Mouse (Mus musculus): ENCODE data around the gene Atg4b. TPM values are rescaled to one million over a fixed set of nuclear protein-coding genes. Genes with fewer than 3 reads are reported as not detected.

Gene Atg4b
- total RNA-seq, 2 experiments from 2014 or later, result 57.9 to 116 TPM

Other genes starting within 250 kb of the Atg4b start
- gene Farp2, start 239.4 kb upstream of the Atg4b start, total RNA-seq (2014; fragmentation: Nextera tagmentation), result 3.0 and 8.4 TPM in 2 replicates
- gene Farp2, start 239.4 kb upstream of the Atg4b start, total RNA-seq (2017), result 2.0 and 2.2 TPM in 2 replicates
- 63.5 and 82.3 TPM in 2 replicates for gene Stk25, start 92.8 kb upstream of the Atg4b start, total RNA-seq (2014; fragmentation: Nextera tagmentation)
- 50.4 and 60.8 TPM in 2 replicates for gene Stk25, start 92.8 kb upstream of the Atg4b start, total RNA-seq (2017)
- gene Bok, start 65.8 kb upstream of the Atg4b start, total RNA-seq (2014; fragmentation: Nextera tagmentation), result not detected in 2 replicates
- not detected in 2 replicates for gene Bok, start 65.8 kb upstream of the Atg4b start, total RNA-seq (2017)
- gene Thap4, start 3.4 kb downstream of the Atg4b start, total RNA-seq (2014; fragmentation: Nextera tagmentation), result 23.6 and 35.0 TPM in 2 replicates
- gene Thap4, start 3.4 kb downstream of the Atg4b start, total RNA-seq (2017), result 16.5 and 30.0 TPM in 2 replicates
- gene Dtymk, start 50.4 kb downstream of the Atg4b start, total RNA-seq (2014; fragmentation: Nextera tagmentation), result 264 and 315 TPM in 2 replicates
- 217 and 254 TPM in 2 replicates for gene Dtymk, start 50.4 kb downstream of the Atg4b start, total RNA-seq (2017)
- 17.9 and 18.0 TPM in 2 replicates for gene Ing5, start 52.5 kb downstream of the Atg4b start, total RNA-seq (2014; fragmentation: Nextera tagmentation)
- gene Ing5, start 52.5 kb downstream of the Atg4b start, total RNA-seq (2017), result 44.7 and 53.8 TPM in 2 replicates
- 13.4 and 22.1 TPM in 2 replicates for gene D2hgdh, start 73.4 kb downstream of the Atg4b start, total RNA-seq (2014; fragmentation: Nextera tagmentation)
- 18.1 and 21.8 TPM in 2 replicates for gene D2hgdh, start 73.4 kb downstream of the Atg4b start, total RNA-seq (2017)
- not detected in 2 replicates for gene Gal3st2, start 109.8 kb downstream of the Atg4b start, total RNA-seq (2014; fragmentation: Nextera tagmentation)
- not detected in 2 replicates for gene Gal3st2, start 109.8 kb downstream of the Atg4b start, total RNA-seq (2017)
- gene Gal3st2b, start 166.8 kb downstream of the Atg4b start, total RNA-seq (2014; fragmentation: Nextera tagmentation), result not detected in 2 replicates
- gene Gal3st2b, start 166.8 kb downstream of the Atg4b start, total RNA-seq (2017), result not detected in 2 replicates
- not detected in 2 replicates for gene Gal3st2c, start 239.0 kb downstream of the Atg4b start, total RNA-seq (2014; fragmentation: Nextera tagmentation)
- not detected in 2 replicates for gene Gal3st2c, start 239.0 kb downstream of the Atg4b start, total RNA-seq (2017)